Mouse (Mus musculus) urinary bladder, postnatal 4 days (tissue): ENCODE measurements at regions not wholly inside any gene's neighbourhood (a gene's known extent, or its start where the extent isn't known, plus 50 kb on each side); places are given as distances from the start of the nearest gene placed in this dataset.

Source experiments
- DNase-seq, 2 experiments: peaks; one replicate each; pipeline ENCODE4 v3.0.0; 2021 to 2022; ENCODE audit warnings: low spot score in 2 of 2

- no peak for DNase-seq
Observed at GRCm38 (mm10) chr2:74463407-74463806, 115.8 kb downstream of the Lnpk start.

- DNase-seq: no peak
Observed at GRCm38 (mm10) chr2:74461211-74461844, 117.9 kb downstream of the Lnpk start.

- no peak for DNase-seq
Observed at GRCm38 (mm10) chr2:74454431-74454830, 124.8 kb downstream of the Lnpk start.

GRCm38 (mm10) chr2:74452679-74453078, 126.6 kb downstream of the Lnpk start:
- DNase-seq: no peak

- DNase-seq: peak in 1 of 2 experiments; percentile 22
Observed at GRCm38 (mm10) chr2:74451578-74451977, 127.7 kb downstream of the Lnpk start.

- DNase-seq: no peak
Observed at GRCm38 (mm10) chr2:74451038-74451437, 128.2 kb downstream of the Lnpk start.

- no peak for DNase-seq
Observed at GRCm38 (mm10) chr2:74450064-74450765, 129.0 kb downstream of the Lnpk start.

- no peak for DNase-seq
Observed at GRCm38 (mm10) chr2:74435184-74435911, 143.9 kb downstream of the Lnpk start.

- no peak for DNase-seq
Observed at GRCm38 (mm10) chr2:74426746-74427145, 152.5 kb downstream of the Lnpk start.

- DNase-seq: no peak
Observed at GRCm38 (mm10) chr2:74424726-74425125, 154.5 kb downstream of the Lnpk start.

- no peak for DNase-seq
Observed at GRCm38 (mm10) chr2:74416097-74416496, 163.1 kb downstream of the Lnpk start.

- no peak for DNase-seq
Observed at GRCm38 (mm10) chr2:74414721-74415120, 164.5 kb downstream of the Lnpk start.

GRCm38 (mm10) chr2:74409856-74410404, 169.3 kb downstream of the Lnpk start:
- no peak for DNase-seq

- no peak for DNase-seq
Observed at GRCm38 (mm10) chr2:74404493-74404892, 174.7 kb downstream of the Lnpk start.

GRCm38 (mm10) chr2:74391064-74391463, 188.2 kb downstream of the Lnpk start:
- DNase-seq: no peak

- no peak for DNase-seq
Observed at GRCm38 (mm10) chr2:74388078-74388477, 191.2 kb downstream of the Lnpk start.

- DNase-seq: no peak
Observed at GRCm38 (mm10) chr2:74384918-74385317, 194.3 kb downstream of the Lnpk start.

GRCm38 (mm10) chr2:74380574-74381287, 198.5 kb downstream of the Lnpk start:
- no peak for DNase-seq

- no peak for DNase-seq
Observed at GRCm38 (mm10) chr2:74378709-74379108, 200.5 kb downstream of the Lnpk start.

- DNase-seq: no peak
Observed at GRCm38 (mm10) chr2:74373938-74374337, 205.3 kb downstream of the Lnpk start.

- DNase-seq: no peak
Observed at GRCm38 (mm10) chr2:74373056-74373455, 206.2 kb downstream of the Lnpk start.

- no peak for DNase-seq
Observed at GRCm38 (mm10) chr2:74363255-74363654, 216.0 kb downstream of the Lnpk start.
